Mouse (Mus musculus) spleen, adult 12 weeks (tissue): ENCODE results near the gene Rerg.
"Not testable (repeated sequence)": the region's sequence is repeated elsewhere in the genome, so short reads cannot be mapped to it uniquely, and the experiment has no call there.

Experiments used
- DNase-seq: peaks from one replicate; pipeline ENCODE4 v3.0.0; 2022; ENCODE audit warnings: low spot score

Gene Rerg

DNA sequence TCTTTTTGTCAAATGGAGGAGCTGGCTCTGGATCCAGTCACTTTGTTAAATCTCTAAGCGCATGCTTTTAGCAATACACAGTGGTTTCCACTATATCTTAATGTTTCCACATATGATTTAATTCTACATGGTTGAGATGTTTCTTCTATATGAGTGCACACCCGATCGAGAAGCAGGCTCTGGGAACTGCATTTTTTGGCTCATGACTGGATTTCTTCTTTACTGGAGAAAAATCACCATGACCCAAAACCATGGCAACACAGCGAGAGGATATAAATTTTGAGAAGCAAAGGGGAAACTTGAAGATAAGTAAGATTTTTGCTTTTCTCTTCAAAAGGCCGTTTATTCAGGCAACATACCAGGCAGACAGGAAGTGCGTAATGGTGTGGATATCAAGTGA lies 94.1 kb downstream of the Rerg start:
- DNase-seq = no peak

- DNase-seq = no peak
Measured at GRCm38 (mm10) chr6:137072256-137072655, 98.0 kb downstream of the Rerg start.

DNA sequence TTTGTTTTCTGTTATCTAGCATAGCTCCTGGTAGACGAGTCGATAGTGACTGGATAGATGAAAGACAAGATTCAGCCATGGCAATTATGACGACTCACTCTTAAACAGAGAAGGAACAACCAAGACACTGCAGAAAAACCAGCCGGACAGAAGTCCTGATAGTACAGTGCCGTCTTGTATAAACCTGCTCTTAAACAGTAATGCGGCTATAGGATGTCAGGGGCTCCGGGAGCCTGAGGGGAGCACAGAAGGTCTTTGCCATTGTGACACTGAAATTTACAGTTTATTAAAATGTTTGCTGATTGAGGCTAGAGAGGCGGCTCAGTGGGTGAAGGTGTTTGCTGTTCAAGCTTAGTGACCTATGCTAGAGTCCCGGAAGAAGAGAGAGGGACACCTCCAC lies 98.8 kb downstream of the Rerg start:
- no peak for DNase-seq

GRCm38 (mm10) chr6:137065506-137065905 lies 104.8 kb downstream of the Rerg start:
- DNase-seq = no peak

DNA sequence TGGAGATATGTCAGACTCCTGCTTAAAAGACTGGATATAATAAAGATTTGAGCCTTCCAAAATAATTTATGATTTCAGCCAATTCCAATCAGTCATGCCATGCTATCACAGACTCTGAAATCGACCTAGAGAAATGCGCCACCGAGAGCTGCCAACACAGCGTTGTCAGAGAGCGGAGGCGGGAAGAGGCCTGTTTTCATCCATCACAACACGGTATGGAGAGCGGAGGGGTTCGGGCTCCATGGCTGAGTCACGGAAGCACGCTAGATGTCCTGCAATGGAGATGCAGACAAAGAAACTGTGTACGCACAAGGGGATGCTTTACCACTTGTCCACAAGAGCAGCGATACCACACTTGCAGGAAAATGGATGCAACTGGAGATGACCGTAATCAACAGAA lies 105.5 kb downstream of the Rerg start:
- DNase-seq = no peak

DNA sequence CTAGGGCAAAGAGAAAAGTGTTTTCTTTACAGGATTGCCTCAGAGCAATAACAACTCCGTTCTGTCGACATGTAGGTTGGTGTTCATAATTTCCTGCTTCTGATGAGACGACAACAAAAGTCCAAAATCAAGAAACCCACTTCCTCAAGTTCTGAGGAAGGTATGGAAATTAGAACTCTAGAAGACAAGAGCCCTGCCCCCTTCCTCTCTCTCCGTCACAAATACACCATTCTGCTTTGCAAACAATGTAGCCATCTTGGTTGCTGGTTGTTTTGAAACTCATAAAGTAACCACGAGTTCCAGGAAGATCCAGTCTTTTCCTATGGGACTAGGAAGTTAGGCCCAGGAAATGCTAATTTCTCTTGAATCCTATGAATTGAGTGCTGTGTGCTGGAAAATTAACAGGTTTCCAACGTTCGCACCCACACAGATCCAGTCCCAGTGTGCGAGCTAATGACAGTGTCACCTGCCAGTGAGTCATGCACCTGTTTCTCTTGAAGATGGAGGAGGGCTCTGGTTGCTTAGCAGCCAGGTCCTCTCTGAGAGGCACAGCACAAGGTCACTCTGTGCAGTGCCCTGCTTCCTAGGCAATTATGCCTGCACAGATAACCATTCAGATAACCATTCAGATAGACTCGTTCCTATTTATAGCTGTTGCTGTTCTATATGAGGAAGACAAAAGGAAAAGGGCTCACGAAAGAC lies 106.9 kb downstream of the Rerg start:
- DNase-seq = no peak

GRCm38 (mm10) chr6:137061880-137062531 lies 108.3 kb downstream of the Rerg start:
- no peak for DNase-seq

GRCm38 (mm10) chr6:137060595-137060994 lies 109.7 kb downstream of the Rerg start:
- DNase-seq = no peak

- no peak for DNase-seq
Measured at GRCm38 (mm10) chr6:137058257-137058656, 112.0 kb downstream of the Rerg start.

GRCm38 (mm10) chr6:137054073-137054472 lies 116.2 kb downstream of the Rerg start:
- DNase-seq = no peak

DNA sequence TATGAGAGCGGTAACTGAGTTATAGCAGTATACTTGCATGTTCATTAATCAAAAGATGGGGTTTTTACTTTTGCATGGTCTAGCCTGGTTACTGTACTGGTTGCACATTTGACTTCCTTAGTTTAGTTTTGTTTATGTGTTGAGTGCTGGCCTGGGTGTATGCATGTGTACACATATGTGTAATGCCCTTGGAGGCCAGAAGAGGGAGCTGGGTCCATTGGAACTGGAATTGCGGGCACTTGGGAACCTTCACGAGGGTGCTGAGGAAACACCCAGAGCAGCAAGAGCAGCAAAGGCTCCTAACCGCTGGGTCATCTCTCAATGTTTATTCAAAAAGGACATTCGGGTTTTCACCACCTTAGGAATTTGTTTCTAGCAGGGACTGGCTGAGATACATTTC lies 116.8 kb downstream of the Rerg start:
- no peak for DNase-seq

GRCm38 (mm10) chr6:137053006-137053405 lies 117.3 kb downstream of the Rerg start:
- DNase-seq = no peak

GRCm38 (mm10) chr6:137047036-137047435 lies 123.3 kb downstream of the Rerg start:
- no peak for DNase-seq

DNA sequence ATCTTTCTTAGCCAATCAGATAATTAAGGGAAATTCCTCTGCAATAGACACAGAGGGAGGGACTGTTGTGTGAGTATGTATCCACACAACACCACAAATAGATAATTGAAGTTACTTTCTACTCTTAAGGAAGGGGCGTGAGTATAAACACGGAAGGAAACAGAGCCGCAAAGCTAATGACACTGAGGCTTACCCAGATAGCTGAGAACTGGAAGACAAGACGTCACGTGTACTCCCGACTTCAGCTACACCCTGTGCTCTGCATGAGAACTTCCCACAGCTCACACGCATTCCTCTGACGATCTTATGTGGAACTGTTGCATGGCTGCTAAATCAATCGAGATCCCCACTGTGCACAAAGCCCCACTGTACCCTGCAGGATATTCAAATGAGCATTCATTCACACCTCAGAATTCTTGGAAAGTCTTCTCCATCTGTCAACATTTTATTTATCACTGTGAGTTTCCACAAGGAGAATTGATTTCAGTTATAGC lies 125.2 kb downstream of the Rerg start:
- no peak for DNase-seq

DNA sequence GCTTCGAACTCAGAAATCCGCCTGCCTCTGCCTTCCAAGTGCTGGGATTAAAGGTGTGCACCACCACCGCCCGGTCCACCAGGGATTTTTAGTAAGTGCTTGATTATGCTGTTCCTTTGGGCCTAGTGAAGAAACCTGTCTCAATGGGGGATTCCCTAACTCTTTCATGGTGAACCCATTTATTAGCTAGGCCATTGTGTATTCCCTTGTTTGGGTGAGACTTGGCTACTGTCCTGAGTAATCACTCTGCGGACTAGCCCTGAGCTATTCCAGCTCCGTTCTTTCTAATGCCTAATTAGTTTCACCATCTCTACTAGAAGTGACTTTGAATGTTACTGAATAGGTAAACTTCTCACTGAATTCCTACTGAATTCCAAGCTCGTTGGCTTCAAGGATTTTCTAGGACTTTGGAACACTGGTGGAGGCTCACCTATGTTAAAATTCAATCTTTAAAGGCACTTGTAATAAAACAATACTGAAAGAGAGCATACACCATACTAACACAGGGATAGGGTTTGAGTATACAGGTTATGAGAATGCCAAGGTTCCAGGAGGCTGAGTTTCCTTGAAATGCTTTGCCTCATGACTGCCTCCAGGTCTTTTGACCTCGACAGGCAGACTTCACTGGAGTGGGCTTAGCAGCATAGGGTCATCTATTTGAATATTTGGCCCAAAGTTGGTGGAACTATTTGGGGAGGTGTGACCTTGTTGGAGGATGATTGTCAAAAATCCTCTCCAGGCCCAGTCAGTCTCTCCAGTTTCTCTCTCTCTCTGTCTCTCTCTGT lies 134.5 kb downstream of the Rerg start:
- not testable (repeated sequence) for DNase-seq

GRCm38 (mm10) chr6:137030611-137031097 lies 139.6 kb downstream of the Rerg start:
- DNase-seq = no peak

GRCm38 (mm10) chr6:137029931-137030610 lies 140.2 kb downstream of the Rerg start:
- DNase-seq = no peak

GRCm38 (mm10) chr6:137025461-137025860 lies 144.8 kb downstream of the Rerg start:
- no peak for DNase-seq

DNA sequence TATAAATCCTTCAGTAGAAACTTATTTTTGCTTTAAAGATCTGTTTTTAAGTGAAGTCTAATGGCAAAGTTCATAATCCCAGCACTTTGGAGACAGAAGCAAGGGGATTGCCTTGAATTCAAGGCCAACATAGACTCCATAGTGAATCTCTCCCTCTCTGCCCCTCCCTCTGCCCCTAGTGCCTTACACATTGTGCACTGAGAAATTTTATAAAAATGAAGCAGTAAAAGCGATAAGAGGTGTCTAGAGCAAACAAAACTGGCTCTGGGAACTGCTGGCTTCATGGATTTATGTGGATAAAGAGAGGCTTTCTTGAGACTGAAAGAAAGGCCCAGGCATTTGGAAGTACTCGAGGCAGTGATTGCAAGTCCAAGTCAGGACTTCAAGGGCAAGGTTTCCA lies 145.8 kb downstream of the Rerg start:
- no peak for DNase-seq

DNA sequence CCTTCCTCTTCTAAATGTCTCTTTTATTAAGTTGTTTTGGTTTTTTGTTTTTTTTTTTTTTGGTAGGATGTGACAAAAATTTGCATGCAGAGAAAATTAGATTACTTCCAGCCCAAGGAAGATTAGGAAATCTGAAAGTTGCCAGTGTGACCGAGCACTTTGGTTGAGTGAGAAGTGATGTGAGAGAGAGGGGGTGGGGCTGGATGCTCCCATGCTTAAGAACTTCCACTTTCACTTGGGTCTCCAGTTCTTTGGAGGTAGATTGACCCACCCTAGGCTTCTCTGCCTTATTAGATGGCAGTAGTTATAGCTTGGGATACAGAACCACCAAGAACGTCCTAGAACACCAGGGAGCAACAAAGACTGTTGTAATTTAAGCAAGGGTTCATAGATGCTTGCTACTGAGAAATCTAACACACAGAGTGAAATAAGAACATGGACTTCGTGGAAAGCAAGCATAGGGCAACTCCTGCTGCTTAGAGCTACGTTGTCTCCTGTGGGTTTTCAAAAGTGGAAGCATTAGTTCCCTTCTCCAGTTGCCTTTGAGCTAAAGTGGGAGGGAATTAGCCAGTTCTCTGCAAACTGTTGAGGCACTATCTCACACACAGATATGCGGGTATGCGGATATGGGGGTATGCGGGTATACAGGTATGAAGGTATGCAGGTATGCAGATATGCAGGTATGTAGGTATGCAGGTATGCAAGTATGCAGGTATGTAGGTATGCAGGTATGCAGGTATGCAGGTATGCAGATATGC lies 152.9 kb downstream of the Rerg start:
- no peak for DNase-seq

- no peak for DNase-seq
Measured at GRCm38 (mm10) chr6:137014346-137014745, 156.0 kb downstream of the Rerg start.
